Mouse (Mus musculus) spleen, adult 2 months (tissue): Measurements from ENCODE around the gene 4931409K22Rik. TPM values are rescaled to one million over a fixed set of nuclear protein-coding genes. Genes with fewer than 3 reads are reported as not detected.

Experiments
- DNase-seq, 2 experiments: peaks; one replicate each; pipeline versions ENCODE4 v3.0.0 to v3.0.0-alpha.2; 2012 to 2021; ENCODE audit warnings: low spot score in 2 of 2, low read depth in 1 of 2
- H3K27ac ChIP-seq: fragments of 200-500 bp; 2 replicates; pipeline ENCODE4 v1.5.1; 2012; ENCODE audit warnings: low read length, inconsistent platforms; ENCODE audit not compliant: insufficient read depth
- H3K27me3 ChIP-seq: fragments of 200-500 bp; 2 replicates; pipeline ENCODE4 v1.6.1; 2012; ENCODE audit warnings: mild to moderate bottlenecking, moderate library complexity, low read length, inconsistent platforms; ENCODE audit not compliant: control insufficient read depth, insufficient read depth
- H3K36me3 ChIP-seq: fragments of 200-500 bp; 2 replicates; pipeline ENCODE4 v1.6.1; 2012; ENCODE audit warnings: mild to moderate bottlenecking, low read length, inconsistent platforms; ENCODE audit not compliant: control insufficient read depth, insufficient read depth
- H3K4me1 ChIP-seq: fragments of 200-500 bp; 2 replicates; pipeline ENCODE4 v1.6.1; 2011; ENCODE audit warnings: inconsistent platforms; ENCODE audit not compliant: control insufficient read depth, insufficient read depth, insufficient read length
- H3K4me3 ChIP-seq: fragments of 200-500 bp; 2 replicates; pipeline ENCODE4 v1.5.1; 2011; ENCODE audit warnings: mild to moderate bottlenecking, inconsistent platforms; ENCODE audit not compliant: insufficient read depth, insufficient read length; ENCODE audit errors: extremely low read depth
- CTCF ChIP-seq: fragments of 200-500 bp; IDR thresholded peaks from 2 replicates; pipeline ENCODE4 v1.5.1; 2011; ENCODE audit warnings: mild to moderate bottlenecking, inconsistent platforms; ENCODE audit not compliant: insufficient read depth, insufficient read length, insufficient replicate concordance; ENCODE audit errors: extremely low read depth
- POLR2A ChIP-seq: fragments of 200-500 bp; IDR thresholded peaks from 2 replicates; pipeline ENCODE4 v1.6.1; 2011; ENCODE audit warnings: low read depth, low read length, inconsistent platforms
- WGBS: fragments of 180-500 bp; shearing (Covaris S2); methylation state at CpG from one replicate; pipeline ENCODE4 v1.1.7; 2018; 5-methylcytosine and 5-hydroxymethylcytosine counted together
- polyA plus RNA-seq: library from polyadenylated mRNA; depleted of rRNA; stranded (reverse); fragments of >200 nt; gene quantifications from 2 replicates; pipeline ENCODE4 v1.2.3, GENCODE M21; 2012; rRNA removed

Gene 4931409K22Rik
- polyA plus RNA-seq, 1 experiment, result not detected

GRCm38 (mm10) chr5:24502786-24503185 lies 53.8 kb downstream of the 4931409K22Rik start:
- TF ChIP-seq CTCF, result no peak
- no peak for TF ChIP-seq POLR2A
- Histone ChIP-seq H3K27ac (no peak overlapping the region), H3K27me3 (no peaks in the 10 kb centered on the region), H3K4me1 (0 out of 2 replicates have a peak, but pooled peaks cover 3% of the 10 kb centered on the region), H3K36me3 (peaks cover 25% of the 10 kb centered on the region), H3K4me3 (no peak overlapping the region)
- no peak for DNase-seq
- WGBS, result 87% methylated on average over 4 of the region's 4 CpGs

GRCm38 (mm10) chr5:24500851-24501250 lies 55.8 kb downstream of the 4931409K22Rik start:
- TF ChIP-seq POLR2A (no peak), CTCF (no peak)
- DNase-seq, result no peak
- Histone ChIP-seq H3K4me1 (0 out of 2 replicates have a peak, but pooled peaks cover 3% of the 10 kb centered on the region), H3K27me3 (no peaks in the 10 kb centered on the region), H3K27ac (no peak overlapping the region), H3K36me3 (peaks cover 32% of the 10 kb centered on the region), H3K4me3 (no peak overlapping the region)
- 93% methylated on average over 11 of the region's 11 CpGs for WGBS

GRCm38 (mm10) chr5:24499113-24499512 lies 57.5 kb downstream of the 4931409K22Rik start:
- TF ChIP-seq CTCF (no peak), POLR2A (no peak)
- Histone ChIP-seq H3K27ac (no peak overlapping the region), H3K4me3 (no peak overlapping the region), H3K36me3 (peaks cover 36% of the 10 kb centered on the region), H3K4me1 (no peaks in the 10 kb centered on the region), H3K27me3 (no peaks in the 10 kb centered on the region)
- WGBS, result 97% methylated on average over 10 of the region's 10 CpGs
- DNase-seq, result no peak

DNA sequence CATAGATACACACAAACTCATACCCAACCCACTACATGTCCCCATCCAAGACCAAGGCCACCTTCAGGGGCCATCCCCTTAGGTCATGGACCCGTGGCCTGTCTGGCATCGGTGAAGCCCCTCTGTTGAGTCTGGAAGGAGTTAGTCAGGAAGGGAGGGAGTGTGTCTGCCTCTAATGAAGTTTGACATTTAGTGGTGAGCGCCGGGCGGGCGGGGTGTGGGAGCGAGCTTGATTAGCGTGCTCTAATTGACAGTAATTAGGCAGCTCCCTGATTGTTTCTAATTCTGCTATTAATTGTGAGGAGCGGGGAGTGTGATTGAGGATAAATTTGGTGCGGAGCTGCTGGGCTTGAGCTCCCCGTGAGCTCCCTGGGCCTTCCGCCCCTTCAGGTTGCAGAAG lies 59.1 kb downstream of the 4931409K22Rik start:
- H3K4me1 ChIP-seq, result no peaks in the 10 kb centered on the region
- peaks cover 39% of the 10 kb centered on the region for H3K36me3 ChIP-seq
- no peak for TF ChIP-seq CTCF
- no peak for TF ChIP-seq POLR2A
- H3K27me3 ChIP-seq, result no peaks in the 10 kb centered on the region
- DNase-seq, result no peak
- 92% methylated on average over 12 of the region's 12 CpGs for WGBS
- H3K27ac ChIP-seq, result no peak overlapping the region
- H3K4me3 ChIP-seq, result no peak overlapping the region

- no peaks in the 10 kb centered on the region for H3K4me1 ChIP-seq
- WGBS, result 95% methylated on average over 6 of the region's 6 CpGs
- TF ChIP-seq POLR2A (no peak), CTCF (no peak)
- H3K4me3 ChIP-seq, result no peak overlapping the region
- no peak for DNase-seq
- no peaks in the 10 kb centered on the region for H3K27me3 ChIP-seq
- no peak overlapping the region for H3K27ac ChIP-seq
- peaks cover 40% of the 10 kb centered on the region for H3K36me3 ChIP-seq
These were observed 59.9 kb downstream of the 4931409K22Rik start for GRCm38 (mm10) chr5:24496756-24497155.

GRCm38 (mm10) chr5:24495019-24495418 lies 61.6 kb downstream of the 4931409K22Rik start:
- Histone ChIP-seq H3K36me3 (peaks cover 31% of the 10 kb centered on the region), H3K4me1 (no peaks in the 10 kb centered on the region), H3K27me3 (no peaks in the 10 kb centered on the region), H3K27ac (no peak overlapping the region), H3K4me3 (no peak overlapping the region)
- 96% methylated on average over 15 of the region's 15 CpGs for WGBS
- TF ChIP-seq CTCF (no peak), POLR2A (no peak)
- DNase-seq, result no peak

Other genes with a start within 250 kb of the 4931409K22Rik start
- gene Kcnh2, start 205.2 kb downstream of the 4931409K22Rik start, polyA plus RNA-seq, result 5.5 and 8.4 TPM in 2 replicates
- gene Nos3, start 192.0 kb downstream of the 4931409K22Rik start, polyA plus RNA-seq, result 8.4 and 8.5 TPM in 2 replicates
- 0.71 and 1.2 TPM in 2 replicates for gene Atg9b, start 164.7 kb downstream of the 4931409K22Rik start, polyA plus RNA-seq
- 31.3 and 35.7 TPM in 2 replicates for gene Abcb8, start 163.1 kb downstream of the 4931409K22Rik start, polyA plus RNA-seq
- gene Asic3, start 143.4 kb downstream of the 4931409K22Rik start, polyA plus RNA-seq, result 0.14 and 0.26 TPM in 2 replicates
- 33.7 and 43.1 TPM in 2 replicates for gene Cdk5, start 133.3 kb downstream of the 4931409K22Rik start, polyA plus RNA-seq
- gene Slc4a2, start 133.0 kb downstream of the 4931409K22Rik start, polyA plus RNA-seq, result 47.5 and 50.5 TPM in 2 replicates
- gene Fastk, start 111.5 kb downstream of the 4931409K22Rik start, polyA plus RNA-seq, result 170 and 212 TPM in 2 replicates
- gene Tmub1, start 109.0 kb downstream of the 4931409K22Rik start, polyA plus RNA-seq, result 61.2 and 77.4 TPM in 2 replicates
- 44.7 and 50.0 TPM in 2 replicates for gene Agap3, start 104.6 kb downstream of the 4931409K22Rik start, polyA plus RNA-seq
- gene Gbx1, start 29.6 kb downstream of the 4931409K22Rik start, polyA plus RNA-seq, result not detected in 2 replicates
- gene Asb10, start 15.8 kb downstream of the 4931409K22Rik start, polyA plus RNA-seq, result 0.07 and 0.08 TPM in 2 replicates
- gene Abcf2, start 20.7 kb upstream of the 4931409K22Rik start, polyA plus RNA-seq, result 30.6 and 43.3 TPM in 2 replicates
- 30.0 and 38.9 TPM in 2 replicates for gene Chpf2, start 29.9 kb upstream of the 4931409K22Rik start, polyA plus RNA-seq
- 2.5 and 3.4 TPM in 2 replicates for gene Smarcd3, start 67.6 kb upstream of the 4931409K22Rik start, polyA plus RNA-seq
- 33.8 and 48.8 TPM in 2 replicates for gene Nub1, start 128.7 kb upstream of the 4931409K22Rik start, polyA plus RNA-seq
- gene Wdr86, start 173.9 kb upstream of the 4931409K22Rik start, polyA plus RNA-seq, result 6.2 and 6.5 TPM in 2 replicates
- 0.25 and 0.33 TPM in 2 replicates for gene Crygn, start 201.2 kb upstream of the 4931409K22Rik start, polyA plus RNA-seq